Mouse (Mus musculus) stomach, postnatal 0 days (tissue): ENCODE data around the gene Sema3c. TPM values are rescaled to one million over a fixed set of nuclear protein-coding genes. Genes with fewer than 3 reads are reported as not detected.

Experiments
- ATAC-seq: fragments of 200-750 bp; cut with Nextera tagmentation; 2 replicates; pipeline ENCODE4 v1.8.0; 2017; ENCODE audit not compliant: low FRiP score, low TSS enrichment
- DNase-seq: peaks from one replicate; pipeline ENCODE4 v3.0.0-alpha.2; 2016; ENCODE audit warnings: low spot score
- H3K27ac ChIP-seq: fragments of 300-500 bp; sonication (generic); replicated peaks from 2 replicates; pipeline ENCODE4 v1.5.1; 2014; ENCODE audit warnings: mild to moderate bottlenecking, control low read depth
- H3K27me3 ChIP-seq: fragments of 300-500 bp; sonication (generic); 2 replicates; pipeline ENCODE4 v1.6.1; 2014; ENCODE audit warnings: low read length; ENCODE audit not compliant: control insufficient read depth, insufficient read depth
- H3K36me3 ChIP-seq: fragments of 300-500 bp; sonication (generic); 2 replicates; pipeline ENCODE4 v1.6.1; 2014; ENCODE audit warnings: low read length, mixed read lengths; ENCODE audit not compliant: control insufficient read depth, insufficient read depth
- H3K4me1 ChIP-seq: fragments of 300-500 bp; sonication (generic); replicated peaks from 2 replicates; pipeline ENCODE4 v1.6.1; 2014; ENCODE audit warnings: antibody characterized with exemption; ENCODE audit not compliant: control insufficient read depth, insufficient read depth
- H3K4me2 ChIP-seq: fragments of 300-500 bp; sonication (generic); replicated peaks from 2 replicates; pipeline ENCODE4 v1.6.1; 2014; ENCODE audit warnings: low read depth, mild to moderate bottlenecking, control low read depth, moderate library complexity
- H3K4me3 ChIP-seq: fragments of 300-500 bp; sonication (generic); 2 replicates; pipeline ENCODE4 v1.5.1; 2014; ENCODE audit warnings: low read depth, low read length, control low read depth
- H3K9ac ChIP-seq: fragments of 300-500 bp; sonication (generic); 2 replicates; pipeline ENCODE4 v1.6.1; 2014; ENCODE audit warnings: mild to moderate bottlenecking, low read length, control low read depth, mixed read lengths
- H3K9me3 ChIP-seq: fragments of 300-500 bp; sonication (generic); 2 replicates; pipeline ENCODE4 v1.6.1; 2016; ENCODE audit warnings: low read length; ENCODE audit not compliant: control insufficient read depth
- CTCF ChIP-seq: IDR thresholded peaks from 2 replicates; pipeline ENCODE4 v1.5.1; 2016; ENCODE audit warnings: antibody characterized with exemption, low read depth, mild to moderate bottlenecking, moderate library complexity
- EP300 ChIP-seq: optimal IDR thresholded peaks from 2 replicates; pipeline ENCODE3; 2016; ENCODE audit warnings: antibody characterized with exemption
- WGBS: fragments of 180-500 bp; shearing (Covaris S2); extraction: QIAGEN DNeasy Blood & Tissue Kit; methylation state at CpG from one replicate; pipeline ENCODE4 v1.1.7; 2014; 5-methylcytosine and 5-hydroxymethylcytosine counted together
- polyA plus RNA-seq: library from polyadenylated mRNA; unstranded; fragments of >200 nt; fragmentation: Nextera tagmentation; extraction: Ambion mirVana; gene quantifications from 2 replicates; pipeline ENCODE4 v1.2.1, GENCODE M21; 2015

The Sema3c gene
- polyA plus RNA-seq, 1 experiment from 2014 or later, result 30.3 TPM

GRCm38 (mm10) chr5:17628606-17629005, 54.5 kb downstream of the Sema3c start:
- Histone ChIP-seq H3K4me3 (no peak overlapping the region), H3K36me3 (no peaks in the 10 kb centered on the region), H3K9ac (no peak overlapping the region), H3K27ac (no peak overlapping the region), H3K4me1 (no peaks in the 10 kb centered on the region), H3K27me3 (no peaks in the 10 kb centered on the region), H3K9me3 (no peaks in the 10 kb centered on the region), H3K4me2 (no peak overlapping the region)
- no peak for TF ChIP-seq EP300
- TF ChIP-seq CTCF, result no peak
- WGBS, result 28% methylated on average over 1 of the region's 1 CpGs
- DNase-seq (no peak), ATAC-seq (no peak)

- DNase-seq (no peak), ATAC-seq (no peak)
- no peak overlapping the region for H3K4me2 ChIP-seq
- TF ChIP-seq CTCF, result no peak
- no peak for TF ChIP-seq EP300
- H3K9me3 ChIP-seq, result no peaks in the 10 kb centered on the region
- no peaks in the 10 kb centered on the region for H3K4me1 ChIP-seq
- H3K27ac ChIP-seq, result no peak overlapping the region
- H3K36me3 ChIP-seq, result no peaks in the 10 kb centered on the region
- no peaks in the 10 kb centered on the region for H3K27me3 ChIP-seq
- H3K4me3 ChIP-seq, result no peak overlapping the region
- 60% methylated on average over 3 of the region's 3 CpGs for WGBS
- H3K9ac ChIP-seq, result no peak overlapping the region
Measured at GRCm38 (mm10) chr5:17629599-17629998, 55.5 kb downstream of the Sema3c start.

- H3K27ac ChIP-seq, result no peak overlapping the region
- no peak for TF ChIP-seq CTCF
- TF ChIP-seq EP300, result no peak
- no peaks in the 10 kb centered on the region for H3K9me3 ChIP-seq
- no peak overlapping the region for H3K4me3 ChIP-seq
- 61% methylated on average over 3 of the region's 3 CpGs for WGBS
- ATAC-seq (no peak), DNase-seq (no peak)
- no peak overlapping the region for H3K4me2 ChIP-seq
- no peaks in the 10 kb centered on the region for H3K27me3 ChIP-seq
- H3K36me3 ChIP-seq, result no peaks in the 10 kb centered on the region
- no peaks in the 10 kb centered on the region for H3K4me1 ChIP-seq
- H3K9ac ChIP-seq, result no peak overlapping the region
Measured at GRCm38 (mm10) chr5:17639519-17639918, 65.4 kb downstream of the Sema3c start.

GRCm38 (mm10) chr5:17647643-17648226, 73.7 kb downstream of the Sema3c start:
- Histone ChIP-seq H3K4me2 (no peak overlapping the region), H3K9ac (no peak overlapping the region), H3K9me3 (no peaks in the 10 kb centered on the region), H3K27me3 (no peaks in the 10 kb centered on the region), H3K4me3 (no peak overlapping the region), H3K4me1 (no peaks in the 10 kb centered on the region), H3K27ac (no peak overlapping the region), H3K36me3 (no peaks in the 10 kb centered on the region)
- no peak for TF ChIP-seq CTCF
- no peak for TF ChIP-seq EP300
- DNase-seq (no peak), ATAC-seq (no peak)
- 67% methylated on average over 7 of the region's 7 CpGs for WGBS

GRCm38 (mm10) chr5:17648865-17649542, 74.9 kb downstream of the Sema3c start:
- Histone ChIP-seq H3K9me3 (no peaks in the 10 kb centered on the region), H3K27ac (no peak overlapping the region), H3K4me1 (no peaks in the 10 kb centered on the region), H3K4me3 (no peak overlapping the region), H3K4me2 (no peak overlapping the region), H3K27me3 (no peaks in the 10 kb centered on the region), H3K36me3 (no peaks in the 10 kb centered on the region), H3K9ac (no peak overlapping the region)
- DNase-seq (no peak), ATAC-seq (no peak)
- WGBS, result 13% methylated on average over 1 of the region's 1 CpGs
- TF ChIP-seq CTCF, result no peak
- TF ChIP-seq EP300, result no peak

- H3K4me3 ChIP-seq, result no peak overlapping the region
- H3K9ac ChIP-seq, result no peak overlapping the region
- H3K9me3 ChIP-seq, result no peaks in the 10 kb centered on the region
- WGBS, result 68% methylated on average over 3 of the region's 3 CpGs
- no peak overlapping the region for H3K4me2 ChIP-seq
- H3K4me1 ChIP-seq, result no peaks in the 10 kb centered on the region
- ATAC-seq (no peak), DNase-seq (no peak)
- H3K36me3 ChIP-seq, result no peaks in the 10 kb centered on the region
- TF ChIP-seq EP300 (no peak), CTCF (no peak)
- no peaks in the 10 kb centered on the region for H3K27me3 ChIP-seq
- H3K27ac ChIP-seq, result no peak overlapping the region
Measured at GRCm38 (mm10) chr5:17661223-17661622, 87.1 kb downstream of the Sema3c start.
